Mouse (Mus musculus) C2C12 (cell line): ENCODE measurements around the gene Dock2. TPM values are rescaled to one million over a fixed set of nuclear protein-coding genes. Genes with fewer than 3 reads are reported as not detected.

Source experiments
- H3K27me3 ChIP-seq: one replicate; pipeline ENCODE4 v1.6.1; 2011; ENCODE audit not compliant: control insufficient read depth, insufficient read depth, insufficient read length
- H3K36me3 ChIP-seq: one replicate; pipeline ENCODE4 v1.6.1; 2011; ENCODE audit not compliant: control insufficient read depth, insufficient read depth
- H3K4me3 ChIP-seq: one replicate; pipeline ENCODE4 v1.5.1; 2011; ENCODE audit warnings: mild to moderate bottlenecking, control low read depth; ENCODE audit not compliant: poor library complexity, insufficient read depth, severe bottlenecking
- H3K79me2 ChIP-seq: one replicate; pipeline ENCODE4 v1.6.1; 2011; ENCODE audit not compliant: control insufficient read depth, insufficient read depth
- H3K79me3 ChIP-seq: one replicate; pipeline ENCODE4 v1.6.1; 2011; ENCODE audit warnings: low read depth, control low read depth
- H3ac ChIP-seq: one replicate; pipeline ENCODE3; 2011; ENCODE audit warnings: low read depth; ENCODE audit not compliant: control insufficient read depth, insufficient read length
- CEBPB ChIP-seq: IDR thresholded peaks from one replicate; pipeline ENCODE4 v1.6.1; 2011; ENCODE audit warnings: low read depth, mild to moderate bottlenecking, control low read depth, moderate library complexity
- CTCF ChIP-seq: IDR thresholded peaks from one replicate; pipeline ENCODE4 v1.5.1; 2011; ENCODE audit not compliant: control insufficient read depth, insufficient read depth, insufficient read length
- FOSL1 ChIP-seq: IDR thresholded peaks from one replicate; pipeline ENCODE4 v1.8.0; 2011; ENCODE audit warnings: mild to moderate bottlenecking, low read length; ENCODE audit not compliant: poor library complexity, insufficient read depth, severe bottlenecking
- MAX ChIP-seq: IDR thresholded peaks from one replicate; pipeline ENCODE4 v1.6.1; 2011; ENCODE audit warnings: mild to moderate bottlenecking, control low read depth
- MYOD1 ChIP-seq: IDR thresholded peaks from one replicate; pipeline ENCODE4 v1.6.1; 2011; ENCODE audit warnings: low read depth; ENCODE audit not compliant: control insufficient read depth, insufficient read length
- MYOG ChIP-seq: IDR thresholded peaks from one replicate; pipeline ENCODE4 v1.6.1; 2011; ENCODE audit not compliant: control insufficient read depth, insufficient read length; ENCODE audit errors: extremely low read depth
- USF1 ChIP-seq: IDR thresholded peaks from one replicate; pipeline ENCODE4 v1.6.1; 2011; ENCODE audit warnings: low read depth, mild to moderate bottlenecking, control low read depth, moderate library complexity
- polyA plus RNA-seq: library from polyadenylated mRNA; unstranded; fragments of >200 nt; fragmentation: generic; extraction: Trizol; gene quantifications from one replicate; pipeline ENCODE4 v1.2.1, GENCODE M21; 2012; ENCODE audit warnings: missing spikeins

Gene Dock2
- polyA plus RNA-seq, 1 experiment = 0.01 TPM

DNA sequence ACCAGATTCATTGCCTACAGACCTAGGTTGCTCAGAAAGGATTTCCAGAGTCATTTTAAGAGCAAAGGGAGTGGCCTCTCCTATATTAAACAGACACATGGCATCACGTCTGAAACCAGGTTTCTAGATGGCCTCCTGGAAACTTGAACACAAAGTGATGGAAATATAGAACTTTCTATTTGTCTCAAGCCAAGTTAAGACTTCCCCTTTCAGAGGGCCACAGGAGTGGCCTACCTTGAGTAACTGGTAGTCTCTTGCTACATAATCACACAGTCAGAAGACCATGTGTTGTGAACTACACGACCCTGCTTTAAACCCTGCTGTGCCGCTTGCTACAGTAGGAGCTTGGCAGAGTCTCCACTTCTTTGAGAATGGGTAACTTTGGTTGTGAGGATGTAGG, 400.2 kb downstream of the Dock2 start:
- TF ChIP-seq CTCF (no peak), MYOD1 (no peak), USF1 (no peak), FOSL1 (no peak), MYOG (no peak), MAX (no peak), CEBPB (no peak)
- no peaks in the 10 kb centered on the region for H3K79me2 ChIP-seq
- H3K79me3 ChIP-seq = no peaks in the 10 kb centered on the region
- H3K4me3 ChIP-seq = no peak overlapping the region
- H3K27me3 ChIP-seq = no peaks in the 10 kb centered on the region
- no peaks in the 10 kb centered on the region for H3K36me3 ChIP-seq
- no peak overlapping the region for H3ac ChIP-seq

DNA sequence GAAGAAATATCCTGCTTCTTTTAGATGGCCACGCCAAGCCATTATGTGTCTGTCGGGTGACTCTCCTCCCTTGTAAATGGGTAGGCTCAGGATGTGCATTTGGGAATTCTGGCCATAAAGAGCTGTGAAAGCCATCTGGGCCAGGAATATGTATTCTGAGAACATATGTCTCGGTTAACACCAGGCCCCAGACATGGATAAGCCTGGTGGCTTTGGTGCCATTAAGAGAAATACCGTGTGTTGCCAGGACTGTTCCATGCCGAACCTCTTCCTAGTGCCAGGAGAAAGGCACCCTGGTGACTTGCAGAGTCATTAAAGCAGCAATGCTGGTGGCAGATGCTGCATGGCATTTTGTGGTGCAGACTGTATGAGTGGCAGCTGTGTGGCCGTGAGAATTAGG, 406.0 kb downstream of the Dock2 start:
- Histone ChIP-seq H3ac (no peak overlapping the region), H3K36me3 (no peaks in the 10 kb centered on the region), H3K27me3 (no peaks in the 10 kb centered on the region), H3K79me2 (no peaks in the 10 kb centered on the region), H3K4me3 (no peak overlapping the region), H3K79me3 (no peaks in the 10 kb centered on the region)
- TF ChIP-seq CTCF = no peak
- TF ChIP-seq CEBPB = no peak
- TF ChIP-seq MYOD1 = no peak
- TF ChIP-seq MYOG = no peak
- no peak for TF ChIP-seq MAX
- no peak for TF ChIP-seq FOSL1
- TF ChIP-seq USF1 = no peak

DNA sequence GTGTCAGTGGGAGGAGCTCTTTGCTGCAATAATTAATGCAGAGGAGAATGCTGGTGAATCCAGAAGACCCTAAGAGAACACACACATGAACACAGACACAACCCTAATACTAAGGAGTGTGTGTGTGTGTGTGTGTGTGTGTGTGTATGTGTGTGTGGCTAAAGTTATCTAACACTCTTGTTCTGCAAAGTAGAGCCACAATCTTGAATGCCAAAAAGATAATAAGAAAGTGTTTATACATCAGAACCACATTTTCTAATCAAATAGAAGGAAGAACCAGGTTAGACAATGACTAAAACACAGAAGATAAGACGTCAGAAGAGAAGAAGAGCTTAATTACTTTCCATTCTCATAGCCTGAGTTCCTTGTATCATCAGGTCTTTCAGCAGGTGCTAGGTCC, 408.1 kb downstream of the Dock2 start:
- Histone ChIP-seq H3ac (no peak overlapping the region), H3K4me3 (no peak overlapping the region), H3K79me2 (no peaks in the 10 kb centered on the region), H3K36me3 (no peaks in the 10 kb centered on the region), H3K79me3 (no peaks in the 10 kb centered on the region), H3K27me3 (no peaks in the 10 kb centered on the region)
- TF ChIP-seq MYOG = no peak

DNA sequence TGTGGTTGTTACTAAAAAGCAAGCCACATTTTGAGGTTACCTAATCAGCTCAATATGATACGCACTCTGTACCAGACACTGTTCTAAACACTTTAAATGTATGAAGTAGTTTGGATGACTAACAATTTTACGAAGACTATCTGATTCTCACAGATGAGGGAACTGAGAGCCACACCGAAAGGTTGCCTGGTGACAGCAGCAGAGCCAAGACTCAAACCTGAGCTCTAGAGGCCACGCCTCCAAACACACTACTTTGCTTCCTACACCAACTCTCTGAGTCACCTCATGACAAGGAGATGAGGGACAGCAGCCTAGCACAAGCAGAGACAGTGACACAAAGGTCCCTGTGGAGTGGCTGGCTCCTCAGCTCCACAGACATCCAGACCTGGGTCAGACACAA, 411.5 kb downstream of the Dock2 start:
- H3K79me3 ChIP-seq = no peaks in the 10 kb centered on the region
- H3K36me3 ChIP-seq = no peaks in the 10 kb centered on the region
- no peaks in the 10 kb centered on the region for H3K79me2 ChIP-seq
- no peak overlapping the region for H3ac ChIP-seq
- no peaks in the 10 kb centered on the region for H3K27me3 ChIP-seq
- no peak for TF ChIP-seq MYOG
- TF ChIP-seq CEBPB = no peak
- TF ChIP-seq MAX = no peak
- no peak overlapping the region for H3K4me3 ChIP-seq

DNA sequence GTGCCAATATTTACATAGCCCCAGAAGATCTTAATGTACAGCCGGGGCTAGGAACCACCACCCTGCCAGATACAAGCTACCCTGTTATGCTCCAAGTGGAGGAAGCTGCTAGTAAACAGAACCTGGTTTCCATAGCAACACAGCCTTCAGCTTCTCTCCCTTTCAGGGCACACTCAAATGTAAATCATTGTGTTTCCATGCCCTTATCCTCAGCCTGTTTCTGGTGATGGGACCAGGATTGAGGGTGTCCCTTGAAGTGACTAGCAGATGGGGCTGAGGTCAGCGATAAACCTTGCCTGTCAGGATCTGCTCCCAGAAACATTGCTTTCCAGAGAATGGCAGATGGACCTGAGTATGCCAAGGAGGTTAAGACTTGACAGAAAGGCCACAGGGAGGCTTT, 427.6 kb downstream of the Dock2 start:
- H3K79me3 ChIP-seq = no peaks in the 10 kb centered on the region
- H3K79me2 ChIP-seq = no peaks in the 10 kb centered on the region
- H3K36me3 ChIP-seq = no peaks in the 10 kb centered on the region
- no peak for TF ChIP-seq FOSL1
- TF ChIP-seq USF1 = no peak
- TF ChIP-seq CTCF = no peak
- no peak for TF ChIP-seq CEBPB
- no peak for TF ChIP-seq MYOG
- no peak for TF ChIP-seq MAX
- no peak for TF ChIP-seq MYOD1
- H3K27me3 ChIP-seq = no peaks in the 10 kb centered on the region
- no peak overlapping the region for H3K4me3 ChIP-seq
- H3ac ChIP-seq = no peak overlapping the region

DNA sequence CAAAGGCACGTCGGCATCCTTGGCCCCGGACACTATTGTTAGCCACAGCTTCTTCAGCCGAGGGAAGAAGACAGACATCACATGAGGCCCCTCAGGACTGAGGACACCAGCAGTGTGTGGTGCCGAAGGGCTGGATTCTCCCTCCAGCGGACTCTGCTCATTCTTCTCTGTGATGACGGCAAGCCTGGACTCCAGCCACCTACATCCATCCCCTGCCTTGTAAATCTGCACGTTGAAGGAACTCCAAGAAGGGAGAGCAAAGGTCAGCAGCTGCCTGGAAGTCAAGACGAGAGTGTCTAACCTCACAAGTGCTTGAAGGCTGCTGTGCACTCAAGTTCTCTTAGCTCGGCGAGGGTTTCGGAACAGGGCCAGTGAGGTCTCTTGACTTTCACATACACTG, 428.3 kb downstream of the Dock2 start:
- Histone ChIP-seq H3K79me3 (no peaks in the 10 kb centered on the region), H3ac (no peak overlapping the region), H3K36me3 (no peaks in the 10 kb centered on the region), H3K27me3 (no peaks in the 10 kb centered on the region), H3K4me3 (no peak overlapping the region), H3K79me2 (no peaks in the 10 kb centered on the region)
- no peak for TF ChIP-seq CTCF
- TF ChIP-seq MYOD1 = no peak
- no peak for TF ChIP-seq CEBPB

DNA sequence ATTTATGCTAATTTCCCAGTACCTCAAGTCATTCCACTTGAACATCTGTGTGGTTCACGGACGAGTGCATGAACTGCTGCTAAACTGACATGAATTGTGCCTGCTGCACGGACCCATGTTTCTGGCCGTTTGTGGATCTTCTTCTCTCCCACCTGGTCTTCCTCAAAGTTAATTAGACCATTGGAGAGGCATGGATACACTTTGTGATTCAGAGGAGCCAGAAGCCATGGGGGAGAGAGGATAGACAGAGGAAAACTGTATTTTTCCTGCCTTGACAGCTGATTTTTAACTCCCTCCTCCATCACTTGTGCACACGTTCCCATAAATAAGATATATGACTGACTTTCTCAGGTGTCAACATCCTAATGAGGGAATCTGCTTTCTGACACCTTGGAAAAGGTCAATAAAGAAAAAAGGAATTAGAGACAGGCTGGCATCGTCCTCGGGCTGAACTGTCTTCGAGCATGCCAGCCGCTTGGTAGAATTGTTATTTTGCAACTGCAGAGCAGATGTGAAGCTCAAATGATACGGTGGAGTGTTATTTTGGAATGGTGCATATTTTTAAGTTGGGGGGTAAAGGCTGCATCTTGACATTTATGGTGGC, 434.1 kb downstream of the Dock2 start:
- no peak overlapping the region for H3ac ChIP-seq
- no peaks in the 10 kb centered on the region for H3K36me3 ChIP-seq
- H3K79me3 ChIP-seq = no peaks in the 10 kb centered on the region
- TF ChIP-seq USF1 = no peak
- TF ChIP-seq MYOD1 = no peak
- no peak for TF ChIP-seq CEBPB
- TF ChIP-seq FOSL1 = no peak
- TF ChIP-seq MYOG = no peak
- no peak for TF ChIP-seq CTCF
- TF ChIP-seq MAX = no peak
- no peaks in the 10 kb centered on the region for H3K79me2 ChIP-seq
- H3K27me3 ChIP-seq = no peaks in the 10 kb centered on the region
- no peak overlapping the region for H3K4me3 ChIP-seq
